Mouse (Mus musculus) forebrain, embryonic 16.5 days (tissue): ENCODE measurements around the gene Gipc1. TPM values are rescaled to one million over a fixed set of nuclear protein-coding genes. Genes with fewer than 3 reads are reported as not detected.

Experiments
- ATAC-seq: fragments of 200-750 bp; cut with Nextera tagmentation; 2 replicates; pipeline ENCODE4 v1.8.0; 2017; ENCODE audit warnings: mild to moderate bottlenecking, moderate library complexity
- H3K27ac ChIP-seq: fragments of 300-500 bp; sonication (generic); 2 replicates; pipeline ENCODE4 v1.5.1; 2014; ENCODE audit warnings: low read length, control low read depth
- H3K27me3 ChIP-seq: fragments of 300-500 bp; sonication (generic); replicated peaks from 2 replicates; pipeline ENCODE4 v1.6.1; 2014; ENCODE audit warnings: low read length; ENCODE audit not compliant: control insufficient read depth, insufficient read depth
- H3K36me3 ChIP-seq: fragments of 300-500 bp; sonication (generic); 2 replicates; pipeline ENCODE4 v1.6.1; 2014; ENCODE audit not compliant: control insufficient read depth, insufficient read depth
- H3K4me1 ChIP-seq: fragments of 300-500 bp; sonication (generic); replicated peaks from 2 replicates; pipeline ENCODE4 v1.6.1; 2014; ENCODE audit warnings: low read length; ENCODE audit not compliant: control insufficient read depth, insufficient read depth
- H3K4me2 ChIP-seq: fragments of 300-500 bp; sonication (generic); 2 replicates; pipeline ENCODE4 v1.6.1; 2014; ENCODE audit warnings: mild to moderate bottlenecking, low read length, control low read depth
- H3K4me3 ChIP-seq: fragments of 300-500 bp; sonication (generic); replicated peaks from 2 replicates; pipeline ENCODE4 v1.5.1; 2014; ENCODE audit warnings: mild to moderate bottlenecking, low read length, control low read depth
- H3K9ac ChIP-seq: fragments of 300-500 bp; sonication (generic); replicated peaks from 2 replicates; pipeline ENCODE4 v1.6.1; 2014; ENCODE audit warnings: low read depth, low read length, control low read depth
- H3K9me3 ChIP-seq: fragments of 300-500 bp; sonication (generic); 2 replicates; pipeline ENCODE4 v1.6.1; 2016; ENCODE audit warnings: low read length; ENCODE audit not compliant: control insufficient read depth
- WGBS: fragments of 180-500 bp; shearing (Covaris S2); extraction: QIAGEN DNeasy Blood & Tissue Kit; methylation state at CpG from one replicate; pipeline ENCODE4 v1.1.7; 2014; 5-methylcytosine and 5-hydroxymethylcytosine counted together
- polyA plus RNA-seq: library from polyadenylated mRNA; unstranded; fragments of >200 nt; fragmentation: Nextera tagmentation; extraction: Ambion mirVana; gene quantifications from 2 replicates; pipeline ENCODE4 v1.2.1, GENCODE M21; 2015

The Gipc1 gene
- polyA plus RNA-seq, 1 experiment from 2014 or later = 151 TPM

GRCm38 (mm10) chr8:83656484-83657246 is 4.2 kb downstream of the Gipc1 start:
- Histone ChIP-seq H3K27me3 (no peaks in the 10 kb centered on the region), H3K27ac (no peak overlapping the region), H3K4me3 (no peak overlapping the region), H3K9ac (no peak overlapping the region), H3K4me2 (no peak overlapping the region), H3K4me1 (peaks cover 29% of the 10 kb centered on the region), H3K36me3 (no peaks in the 10 kb centered on the region), H3K9me3 (no peaks in the 10 kb centered on the region)
- WGBS = 88% methylated on average over 13 of the region's 13 CpGs
- ATAC-seq = no peak

DNA sequence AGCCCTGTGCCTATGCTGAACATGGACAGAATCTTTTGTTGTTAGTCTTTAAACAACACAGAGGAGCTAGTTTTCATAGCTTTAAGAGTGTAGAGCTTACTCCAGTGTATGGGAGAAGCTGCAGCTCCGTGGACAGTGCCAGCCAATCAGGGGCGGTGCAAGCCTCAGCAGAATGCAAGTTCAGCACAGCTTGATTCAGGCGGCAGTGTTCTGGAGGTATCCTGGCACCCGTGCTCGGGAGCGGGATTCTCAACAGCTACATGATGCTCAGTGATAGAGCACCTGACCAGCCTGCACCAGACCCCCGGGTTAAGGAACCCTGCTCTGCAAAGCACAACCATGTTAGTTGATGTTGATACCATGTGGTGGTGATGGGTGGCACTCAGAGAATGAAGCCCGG is 8.1 kb downstream of the Gipc1 start:
- ATAC-seq = peak; percentile 54
- no peaks in the 10 kb centered on the region for H3K27me3 ChIP-seq
- no peak overlapping the region for H3K4me3 ChIP-seq
- H3K4me2 ChIP-seq = peak overlapping the region; percentile 12; the same call in 1 of the 2 replicates
- 6% methylated on average over 8 of the region's 8 CpGs for WGBS
- H3K36me3 ChIP-seq = no peaks in the 10 kb centered on the region
- no peak overlapping the region for H3K27ac ChIP-seq
- H3K9ac ChIP-seq = no peak overlapping the region
- H3K9me3 ChIP-seq = no peaks in the 10 kb centered on the region
- peaks cover 24% of the 10 kb centered on the region for H3K4me1 ChIP-seq

GRCm38 (mm10) chr8:83660995-83661680 is 8.7 kb downstream of the Gipc1 start:
- Histone ChIP-seq H3K9me3 (no peaks in the 10 kb centered on the region), H3K27me3 (no peaks in the 10 kb centered on the region), H3K27ac (no peak overlapping the region), H3K4me1 (peaks cover 25% of the 10 kb centered on the region), H3K4me3 (no peak overlapping the region), H3K36me3 (no peaks in the 10 kb centered on the region), H3K4me2 (peak overlapping the region; percentile 12), H3K9ac (peak overlapping the region; percentile 28; the same call in 1 of the 2 replicates)
- ATAC-seq = peak; percentile 19
- 22% methylated on average over 22 of the region's 22 CpGs for WGBS

DNA sequence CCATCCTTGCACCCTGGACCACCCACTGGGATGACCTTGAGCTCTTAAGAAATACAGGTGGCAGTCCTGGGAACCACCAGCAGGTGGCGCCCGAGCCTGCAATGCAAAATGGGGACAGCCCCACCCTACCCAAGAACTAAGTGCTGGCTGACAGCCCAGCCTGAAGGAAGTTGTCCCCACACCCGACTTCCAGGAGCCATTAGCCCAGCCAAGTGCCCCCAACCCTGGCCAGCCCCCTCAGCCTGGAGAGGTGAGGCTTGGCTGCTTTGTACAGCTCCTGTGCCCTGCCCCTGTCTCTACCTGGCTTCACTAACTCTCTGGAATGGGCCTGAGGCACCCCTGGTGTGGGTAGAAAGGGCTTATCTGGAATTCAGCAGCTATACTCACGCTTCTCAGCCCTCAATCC is 9.9 kb downstream of the Gipc1 start:
- H3K4me1 ChIP-seq = peaks cover 35% of the 10 kb centered on the region
- H3K4me3 ChIP-seq = no peak overlapping the region
- H3K27me3 ChIP-seq = no peaks in the 10 kb centered on the region
- WGBS = 11% methylated on average over 4 of the region's 4 CpGs
- no peaks in the 10 kb centered on the region for H3K36me3 ChIP-seq
- H3K27ac ChIP-seq = no peak overlapping the region
- no peak overlapping the region for H3K4me2 ChIP-seq
- no peak overlapping the region for H3K9ac ChIP-seq
- peak; percentile 11 for ATAC-seq
- H3K9me3 ChIP-seq = no peaks in the 10 kb centered on the region

- Histone ChIP-seq H3K9ac (no peak overlapping the region), H3K27ac (no peak overlapping the region), H3K4me2 (no peak overlapping the region), H3K9me3 (no peaks in the 10 kb centered on the region), H3K27me3 (no peaks in the 10 kb centered on the region), H3K4me3 (no peak overlapping the region), H3K4me1 (peaks cover 48% of the 10 kb centered on the region), H3K36me3 (no peaks in the 10 kb centered on the region)
- WGBS = 85% methylated on average over 13 of the region's 13 CpGs
- ATAC-seq = no peak
These were observed 11.6 kb downstream of the Gipc1 start for GRCm38 (mm10) chr8:83664096-83664495.

- no peak overlapping the region for H3K9ac ChIP-seq
- peaks cover 46% of the 10 kb centered on the region for H3K4me1 ChIP-seq
- H3K4me3 ChIP-seq = no peak overlapping the region
- H3K27ac ChIP-seq = no peak overlapping the region
- H3K4me2 ChIP-seq = no peak overlapping the region
- 23% methylated on average over 2 of the region's 2 CpGs for WGBS
- peaks cover 5% of the 10 kb centered on the region; the same call in 1 of the 2 replicates for H3K36me3 ChIP-seq
- H3K9me3 ChIP-seq = no peaks in the 10 kb centered on the region
- no peaks in the 10 kb centered on the region for H3K27me3 ChIP-seq
- no peak for ATAC-seq
These were observed 12.6 kb downstream of the Gipc1 start for GRCm38 (mm10) chr8:83664931-83665625.

DNA sequence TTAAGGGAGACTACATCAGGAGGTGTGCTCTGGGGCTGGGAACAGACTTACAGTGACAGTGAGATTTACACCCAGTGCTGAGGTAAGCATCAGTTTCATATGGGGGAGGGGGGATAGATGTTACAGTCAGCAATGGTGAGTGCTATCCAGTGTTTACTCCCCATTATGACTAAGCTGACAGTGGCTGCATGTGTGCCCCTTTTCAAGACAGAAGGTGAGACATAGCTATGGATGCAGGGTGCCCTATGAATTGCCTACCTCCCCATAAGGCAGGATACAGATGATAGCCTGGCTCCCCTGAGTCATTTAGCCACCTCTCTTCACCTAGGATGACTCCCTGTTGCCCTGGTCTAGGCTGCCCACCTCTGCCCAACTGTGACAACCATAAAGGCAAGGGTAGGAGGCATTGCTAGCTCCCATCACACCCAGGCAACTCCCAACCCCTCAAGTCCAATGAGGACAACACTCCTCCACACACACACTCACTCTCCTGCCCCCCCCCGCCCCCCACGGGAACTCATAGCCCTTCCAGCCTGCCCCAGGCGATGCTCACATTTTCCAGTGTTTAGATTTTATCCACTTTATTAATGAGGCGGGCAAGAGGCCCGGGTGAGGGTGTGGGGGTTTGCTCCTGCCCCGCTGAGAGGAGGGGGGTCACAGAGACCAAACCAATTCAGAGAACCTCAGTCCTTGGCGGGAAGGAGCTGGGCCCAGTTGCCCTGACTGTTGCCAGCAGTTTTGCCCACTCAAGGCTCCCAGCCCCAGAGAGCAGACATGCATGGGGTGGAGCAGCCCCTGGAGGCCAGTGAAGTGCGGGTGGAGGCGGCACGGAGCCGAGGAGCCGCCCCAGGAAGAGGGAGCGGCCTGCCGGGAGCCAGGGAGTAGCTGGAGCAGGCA is 13.7 kb downstream of the Gipc1 start, which contains the start of gene Ptger1:
TSS of gene Ptger1 (plus strand) at position 710 of the 897 bp plus-strand sequence.
- H3K27ac ChIP-seq = no peak within 1 kb of the TSS
- 0 out of 2 replicates have a peak within 1 kb of the TSS, but pooled peaks have one; percentile 17 for H3K9ac ChIP-seq
- no peaks in the 10 kb centered on the region for H3K27me3 ChIP-seq
- no peak within 1 kb of the TSS for H3K4me3 ChIP-seq
- no peak; the same call in 1 of the 2 replicates for ATAC-seq
- peaks cover 10% of the 10 kb centered on the region; the same call in 1 of the 2 replicates for H3K36me3 ChIP-seq
- H3K9me3 ChIP-seq = no peaks in the 10 kb centered on the region
- WGBS = 36% methylated on average over 14 of the region's 14 CpGs
- H3K4me2 ChIP-seq = no peak within 1 kb of the TSS
- peaks cover 35% of the 10 kb centered on the region for H3K4me1 ChIP-seq

GRCm38 (mm10) chr8:83666866-83667234 is 14.4 kb downstream of the Gipc1 start:
- 90% methylated on average over 3 of the region's 3 CpGs for WGBS
- Histone ChIP-seq H3K27me3 (no peaks in the 10 kb centered on the region), H3K4me2 (no peak overlapping the region), H3K9ac (0 out of 2 replicates have a peak overlapping the region, but pooled peaks have one; percentile 17), H3K27ac (no peak overlapping the region), H3K4me3 (no peak overlapping the region), H3K36me3 (peaks cover 15% of the 10 kb centered on the region; the same call in 1 of the 2 replicates), H3K9me3 (no peaks in the 10 kb centered on the region), H3K4me1 (peaks cover 32% of the 10 kb centered on the region)
- no peak for ATAC-seq
